Mouse (Mus musculus) ES-E14 (cell line): ENCODE measurements around the gene Bbs10.

Experiments used
- CHD2 ChIP-seq: IDR thresholded peaks from 2 replicates; pipeline ENCODE4 v1.6.1; 2014; ENCODE audit warnings: mild to moderate bottlenecking, low read depth, low read length, inconsistent platforms
- HCFC1 ChIP-seq: IDR thresholded peaks from 2 replicates; pipeline ENCODE4 v1.6.1; 2012; ENCODE audit warnings: low read length, inconsistent platforms, borderline replicate concordance; ENCODE audit not compliant: insufficient read depth
- MAFK ChIP-seq: IDR thresholded peaks from 2 replicates; pipeline ENCODE4 v1.6.1; 2014; ENCODE audit warnings: mild to moderate bottlenecking, low read depth, low read length, inconsistent platforms; ENCODE audit not compliant: insufficient read depth
- ZC3H11A ChIP-seq: IDR thresholded peaks from 2 replicates; pipeline ENCODE4 v1.6.1; 2012; ENCODE audit warnings: low read depth, mild to moderate bottlenecking, inconsistent platforms, low read length, borderline replicate concordance
- ZNF384 ChIP-seq: IDR thresholded peaks from 2 replicates; pipeline ENCODE4 v1.6.1; 2012; ENCODE audit warnings: low read depth, low read length, inconsistent platforms

- TF ChIP-seq CHD2 (no peak), ZC3H11A (no peak), HCFC1 (no peak), MAFK (no peak), ZNF384 (no peak)
Measured at GRCm38 (mm10) chr10:111308850-111309501, 10.5 kb downstream of the Bbs10 start.
